Mouse (Mus musculus) hematopoietic multipotent progenitor cell, adult 10-12 weeks (in vitro differentiated cells): ENCODE results near the gene Zfp574. TPM values are rescaled to one million over a fixed set of nuclear protein-coding genes. Genes with fewer than 3 reads are reported as not detected.

Experiments
- polyA plus RNA-seq: library from polyadenylated mRNA; stranded (reverse); fragments of >175 nt; gene quantifications from 2 replicates; pipeline ENCODE4 v1.2.3, GENCODE M21; 2012; ENCODE audit warnings: low replicate concordance

Zfp574 gene
- polyA plus RNA-seq, result 46.0 and 87.0 TPM in 2 replicates

GRCm38 (mm10) chr7:25071979-25072715, at the start of gene Zfp574, which contains the start of gene Grik5:
TSS of gene Zfp574 (plus strand) at chr7:25072567.
TSS of gene Grik5 (minus strand) at chr7:25072346.

Other genes with a start within 250 kb of the Zfp574 start
- gene Gm9844, start 210.4 kb upstream of the Zfp574 start, polyA plus RNA-seq, result 29.7 and 64.5 TPM in 2 replicates
- not detected in 2 replicates for gene Lypd4, start 202.6 kb upstream of the Zfp574 start, polyA plus RNA-seq
- not detected in 2 replicates for gene Dmrtc2, start 202.5 kb upstream of the Zfp574 start, polyA plus RNA-seq
- gene Rps19, start 188.2 kb upstream of the Zfp574 start, polyA plus RNA-seq, result 2,483 and 3,423 TPM in 2 replicates
- gene Cd79a, start 175.2 kb upstream of the Zfp574 start, polyA plus RNA-seq, result 785 and 2,403 TPM in 2 replicates
- 1,525 and 2,253 TPM in 2 replicates for gene Arhgef1, start 169.7 kb upstream of the Zfp574 start, polyA plus RNA-seq
- gene Gm4881, start 128.1 kb upstream of the Zfp574 start, polyA plus RNA-seq, result 0.17 TPM in 1 of 2 replicates, not detected in the other
- gene Rabac1, start 99.8 kb upstream of the Zfp574 start, polyA plus RNA-seq, result 384 and 783 TPM in 2 replicates
- 50.1 and 135 TPM in 2 replicates for gene Atp1a3, start 66.6 kb upstream of the Zfp574 start, polyA plus RNA-seq
- gene Grik5, start 221 bp upstream of the Zfp574 start, polyA plus RNA-seq, result 7.5 and 16.2 TPM in 2 replicates
- gene Pou2f2, start 107.2 kb downstream of the Zfp574 start, polyA plus RNA-seq, result 393 and 487 TPM in 2 replicates
- 86.8 and 170 TPM in 2 replicates for gene Dedd2, start 148.0 kb downstream of the Zfp574 start, polyA plus RNA-seq
- 19.3 and 28.6 TPM in 2 replicates for gene Zfp526, start 148.9 kb downstream of the Zfp574 start, polyA plus RNA-seq
- 120 and 195 TPM in 2 replicates for gene Gsk3a, start 165.3 kb downstream of the Zfp574 start, polyA plus RNA-seq
- gene Erf, start 178.2 kb downstream of the Zfp574 start, polyA plus RNA-seq, result 56.1 and 93.1 TPM in 2 replicates
- 539 and 737 TPM in 2 replicates for gene Cic, start 195.1 kb downstream of the Zfp574 start, polyA plus RNA-seq
- gene Pafah1b3, start 225.4 kb downstream of the Zfp574 start, polyA plus RNA-seq, result 45.5 and 59.6 TPM in 2 replicates
- 0.18 TPM in 1 of 2 replicates, not detected in the other for gene Prr19, start 228.8 kb downstream of the Zfp574 start, polyA plus RNA-seq
- gene Tmem145, start 233.5 kb downstream of the Zfp574 start, polyA plus RNA-seq, result 0.31 TPM in 1 of 2 replicates, not detected in the other
- gene Megf8, start 244.6 kb downstream of the Zfp574 start, polyA plus RNA-seq, result 3.7 and 7.4 TPM in 2 replicates